Mouse (Mus musculus) heart, postnatal 0 days (tissue): ENCODE results near the gene Sac3d1.

Experiments
- CTCF ChIP-seq: IDR thresholded peaks from 2 replicates; pipeline ENCODE4 v1.5.1; 2016; ENCODE audit warnings: antibody characterized with exemption, control low read depth, low read depth
- EP300 ChIP-seq: IDR thresholded peaks from 2 replicates; pipeline ENCODE4 v1.6.1; 2016; ENCODE audit warnings: antibody characterized with exemption, low read depth

GRCm38 (mm10) chr19:6124898-6125297, 6.4 kb upstream of the Sac3d1 start:
- TF ChIP-seq CTCF = no peak
- no peak for TF ChIP-seq EP300
